8 mouse cellular contexts compared by ENCODE assay signal in genomic region chr7:141480842-141481497, GRCm38 (mm10). TPM values are rescaled to one million over a fixed set of nuclear protein-coding genes. Genes with fewer than 3 reads are reported as not detected.
DNase-seq lines count a peak whose midpoint lies in the region; ATAC-seq and TF ChIP-seq lines count a peak whose summit lies in the region.

No protein-coding gene starts in this region.

- ATAC-seq in Patski = peak; percentile 45
- peak; percentile 67 for ATAC-seq in common myeloid progenitor, adult 5-6 weeks (replicated peaks; ENCODE audit: low read depth, poor library complexity, severe bottlenecking)
- peak; percentile 43 for ATAC-seq in liver, embryonic 14.5 days (ENCODE audit: insufficient read depth)
- ATAC-seq in neural tube, embryonic 11.5 days (ENCODE audit: insufficient read depth, low FRiP score, low TSS enrichment) = peak; percentile 36; the same call in 1 of the 2 replicates

- TF ChIP-seq EP300 in liver, embryonic 14.5 days (IDR thresholded peaks at IDR 0.05; ENCODE audit: low read depth) = no peak

- 10% methylated on average over 10 of the region's 10 CpGs for WGBS in liver, embryonic 14.5 days (ENCODE audit: insufficient replicate concordance)
- 10% methylated on average over 10 of the region's 10 CpGs for WGBS in neural tube, embryonic 11.5 days

- H3K4me2 ChIP-seq in liver, embryonic 14.5 days (ENCODE audit: low read depth) = peak overlapping the region; percentile 56
- peak overlapping the region; percentile 97 for H3K4me2 ChIP-seq in neural tube, embryonic 11.5 days (ENCODE audit: low read depth)

- H3K27ac ChIP-seq in liver, embryonic 14.5 days = no peak overlapping the region
- no peak overlapping the region for H3K27ac ChIP-seq in neural tube, embryonic 11.5 days (ENCODE audit: low read depth, low read length)

- H3K9me3 ChIP-seq in liver, embryonic 14.5 days (ENCODE audit: control insufficient read depth, low read length) = no peaks in the 10 kb centered on the region
- H3K9me3 ChIP-seq in neural tube, embryonic 11.5 days (ENCODE audit: control insufficient read depth, low read length) = no peaks in the 10 kb centered on the region

- no peak for TF ChIP-seq CTCF in Patski (IDR thresholded peaks at IDR 0.05)
- peak; percentile 99 for TF ChIP-seq CTCF in liver, embryonic 14.5 days (IDR thresholded peaks at IDR 0.05; ENCODE audit: low read depth)

- H3K9ac ChIP-seq in liver, embryonic 14.5 days (replicated peaks) = no peak overlapping the region
- H3K9ac ChIP-seq in neural tube, embryonic 11.5 days (ENCODE audit: low read length) = no peak overlapping the region

- DNase-seq in A20 (ENCODE audit: low read depth, low spot score) (peak; percentile 89), Patski (ENCODE audit: low read depth, low spot score) (no peak)
- DNase-seq in heart, adult 9 months (ENCODE audit: low spot score in 2 of 2) = peak; percentile 77 to 79
- DNase-seq in kidney, adult 9 months = peak; percentile 83
- DNase-seq in liver, embryonic 14.5 days (ENCODE audit: low read depth in 3 of 3, low spot score in 3 of 3) = peak; percentile 60 to 62 (median 62)
- DNase-seq in neural tube, embryonic 11.5 days (ENCODE audit: low spot score) = peak; percentile 72
- peak; percentile 50 to 77 for DNase-seq in thymus, postnatal 10 days (ENCODE audit: low spot score in 2 of 2)

- H3K36me3 ChIP-seq in liver, embryonic 14.5 days (replicated peaks; ENCODE audit: control insufficient read depth, insufficient read depth, low read depth) = no peaks in the 10 kb centered on the region
- no peaks in the 10 kb centered on the region for H3K36me3 ChIP-seq in neural tube, embryonic 11.5 days (ENCODE audit: control insufficient read depth, insufficient read depth, low read length)

- no peaks in the 10 kb centered on the region for H3K27me3 ChIP-seq in Patski
- peaks cover 20% of the 10 kb centered on the region for H3K27me3 ChIP-seq in liver, embryonic 14.5 days (ENCODE audit: control insufficient read depth, insufficient read depth, low read length)
- H3K27me3 ChIP-seq in neural tube, embryonic 11.5 days (ENCODE audit: control insufficient read depth, insufficient read depth, low read length) = peaks cover 14% of the 10 kb centered on the region

- in situ Hi-C loops in Patski (cut with MboI; ENCODE audit: low pct_unique_long_range_greater_than_20kb) = loop anchor here (5.0 kb wide), 1 partner anchor 41 kb away; no protein-coding TSS in a partner anchor

- peaks cover 23 to 30% of the 10 kb centered on the region in 2 experiments for H3K4me1 ChIP-seq in liver, embryonic 14.5 days (replicated peaks; ENCODE audit: control insufficient read depth in 2 of 2, insufficient read depth in 2 of 2, low read length in 1 of 2)
- peaks cover 16% of the 10 kb centered on the region for H3K4me1 ChIP-seq in neural tube, embryonic 11.5 days (ENCODE audit: control insufficient read depth, insufficient read depth, low read length)

- POLR2A ChIA-PET in Patski (lab: Charles Lee) = interaction anchor here (0.9 to 7.0 kb wide), 4 partner anchors 12 to 44 kb away, joined by 3 to 64 read pairs (median 4); partner anchors contain the start of gene Cd151

- peak overlapping the region in 1 of 2 experiments; percentile 48; a peak in 2 of 4 replicates for H3K4me3 ChIP-seq in liver, embryonic 14.5 days (ENCODE audit: insufficient read depth in 1 of 2, low read depth in 2 of 2, low read length in 2 of 2)
- H3K4me3 ChIP-seq in neural tube, embryonic 11.5 days (ENCODE audit: low read depth, low read length) = peak overlapping the region; percentile 57; the same call in 1 of the 2 replicates

- CTCF ChIA-PET in Patski (lab: Charles Lee) = interaction anchor here (0.9 to 2.6 kb wide), 12 partner anchors 10 to 188 kb away, joined by 3 to 15 read pairs (median 3); no protein-coding TSS in a partner anchor

RNA-seq across cellular contexts. Expression of gene Tspan4, which starts 5.9 kb away (rescaled TPM):
- 479 TPM for polyA plus RNA-seq in Patski (2021)
- 50.3 and 53.3 TPM in 2 replicates for total RNA-seq in common myeloid progenitor, adult 5-6 weeks (2017)
- 32.1 and 37.4 TPM in 2 replicates for polyA plus RNA-seq in liver, embryonic 14.5 days (2012; rRNA removed)
- polyA plus RNA-seq in liver, embryonic 14.5 days (2014; fragmentation: Nextera tagmentation; extraction: Ambion mirVana) = 42.1 and 43.0 TPM in 2 replicates
- 32.4 and 35.8 TPM in 2 replicates for polyA plus RNA-seq in neural tube, embryonic 11.5 days (2014; fragmentation: Nextera tagmentation; extraction: Ambion mirVana)

RNA-seq across cellular contexts. Expression of gene Polr2l, which starts 6.0 kb away (rescaled TPM):
- polyA plus RNA-seq in Patski (2021) = 55.2 TPM
- total RNA-seq in common myeloid progenitor, adult 5-6 weeks (2017) = 44.5 and 47.0 TPM in 2 replicates
- polyA plus RNA-seq in liver, embryonic 14.5 days (2012; rRNA removed) = 10.9 and 24.6 TPM in 2 replicates
- 52.4 and 54.7 TPM in 2 replicates for polyA plus RNA-seq in liver, embryonic 14.5 days (2014; fragmentation: Nextera tagmentation; extraction: Ambion mirVana)
- polyA plus RNA-seq in neural tube, embryonic 11.5 days (2014; fragmentation: Nextera tagmentation; extraction: Ambion mirVana) = 76.9 and 79.2 TPM in 2 replicates

RNA-seq across cellular contexts. Expression of gene Cd151, which starts 13.8 kb away (rescaled TPM):
- polyA plus RNA-seq in Patski (2021) = 551 TPM
- total RNA-seq in common myeloid progenitor, adult 5-6 weeks (2017) = 31.4 and 32.9 TPM in 2 replicates
- 20.0 and 22.0 TPM in 2 replicates for polyA plus RNA-seq in liver, embryonic 14.5 days (2012; rRNA removed)
- 12.8 and 13.8 TPM in 2 replicates for polyA plus RNA-seq in liver, embryonic 14.5 days (2014; fragmentation: Nextera tagmentation; extraction: Ambion mirVana)
- 44.3 and 52.2 TPM in 2 replicates for polyA plus RNA-seq in neural tube, embryonic 11.5 days (2014; fragmentation: Nextera tagmentation; extraction: Ambion mirVana)

RNA-seq across cellular contexts. Expression of gene Cracr2b, which starts 20.1 kb away (rescaled TPM):
- 9.9 TPM for polyA plus RNA-seq in Patski (2021)
- 0.39 TPM in 1 of 2 replicates, not detected in the other for total RNA-seq in common myeloid progenitor, adult 5-6 weeks (2017)
- polyA plus RNA-seq in liver, embryonic 14.5 days (2012; rRNA removed) = 1.3 and 2.6 TPM in 2 replicates
- polyA plus RNA-seq in liver, embryonic 14.5 days (2014; fragmentation: Nextera tagmentation; extraction: Ambion mirVana) = 0.89 and 1.9 TPM in 2 replicates
- polyA plus RNA-seq in neural tube, embryonic 11.5 days (2014; fragmentation: Nextera tagmentation; extraction: Ambion mirVana) = 2.8 and 6.4 TPM in 2 replicates

RNA-seq across cellular contexts. Expression of gene Pnpla2, which starts 26.0 kb away (rescaled TPM):
- polyA plus RNA-seq in Patski (2021) = 90.7 TPM
- total RNA-seq in common myeloid progenitor, adult 5-6 weeks (2017) = 13.9 and 14.4 TPM in 2 replicates
- 6.7 TPM in 2 replicates for polyA plus RNA-seq in liver, embryonic 14.5 days (2012; rRNA removed)
- 9.0 and 9.4 TPM in 2 replicates for polyA plus RNA-seq in liver, embryonic 14.5 days (2014; fragmentation: Nextera tagmentation; extraction: Ambion mirVana)
- 14.8 and 17.6 TPM in 2 replicates for polyA plus RNA-seq in neural tube, embryonic 11.5 days (2014; fragmentation: Nextera tagmentation; extraction: Ambion mirVana)

Comparison
In these comparisons a context has a peak if more than half of its experiments do, and no peak if none do; other contexts are left out.
1. RNA of gene Tspan4, which starts 5.9 kb away (polyA plus RNA-seq): 479 TPM in Patski (single experiment); 32.1 to 43.0 TPM in liver, embryonic 14.5 days and 32.4 to 35.8 TPM in neural tube, embryonic 11.5 days; every median in the first group is over 10 times any median in the second.
2. RNA of gene Cd151, which starts 13.8 kb away (polyA plus RNA-seq): 551 TPM in Patski (single experiment); 44.3 to 52.2 TPM in neural tube, embryonic 11.5 days and 12.8 to 22.0 TPM in liver, embryonic 14.5 days; every median in the first group is over 10 times any median in the second.
3. Peak in every context shown above with its lines, with median percentiles within 50 percentile points of each other: ATAC-seq.